20 mouse cellular contexts compared by ENCODE assay signal in genomic region chr5:75595319-75595718, GRCm38 (mm10). TPM values are rescaled to one million over a fixed set of nuclear protein-coding genes. Genes with fewer than 3 reads are reported as not detected.
"Had no signal": no experiment of that assay in that cellular context is flagged by ENCODE, and none has a peak within 500 bp of the region (broad histone marks: within the 10 kb centered on the region; RNA-seq: fewer than 3 reads in every experiment).

No protein-coding gene starts in this region.

- H3K9me3 ChIP-seq: limb, embryonic 10.5 days; limb, embryonic 13.5 days; liver, embryonic 12.5 days; liver, embryonic 15.5 days; lung, embryonic 15.5 days; megakaryocyte, embryonic 14.5 days; midbrain, embryonic 10.5 days; midbrain, embryonic 13.5 days; neural tube, embryonic 13.5 days had no signal

- H3K4me3 ChIP-seq: limb, embryonic 10.5 days; limb, embryonic 13.5 days; liver, embryonic 12.5 days; liver, embryonic 15.5 days; lung, embryonic 15.5 days; megakaryocyte, embryonic 14.5 days; midbrain, embryonic 10.5 days; midbrain, embryonic 13.5 days; myocyte; neural tube, embryonic 13.5 days had no signal

- DNase-seq: kidney, postnatal 14 days; kidney, postnatal 4 days; liver; lung, adult 18-20 months; lung, postnatal 10 days; lung, postnatal 36 days; retina, postnatal 1 day; right cerebral cortex, postnatal 25 days; thymus, adult 18-20 months; thymus, postnatal 36 days had no signal

- ATAC-seq: liver, embryonic 12.5 days; midbrain, embryonic 13.5 days had no signal

- H3K27me3 ChIP-seq: limb, embryonic 13.5 days; liver, embryonic 12.5 days; liver, embryonic 15.5 days; lung, embryonic 15.5 days; neural tube, embryonic 13.5 days had no signal

- H3K4me1 ChIP-seq: megakaryocyte, embryonic 14.5 days had no signal

- H3K36me3 ChIP-seq: limb, embryonic 10.5 days; limb, embryonic 13.5 days; liver, embryonic 12.5 days; liver, embryonic 15.5 days; lung, embryonic 15.5 days; midbrain, embryonic 10.5 days; midbrain, embryonic 13.5 days; neural tube, embryonic 13.5 days had no signal

- H3K9ac ChIP-seq: limb, embryonic 13.5 days; liver, embryonic 12.5 days; liver, embryonic 15.5 days; lung, embryonic 15.5 days; midbrain, embryonic 13.5 days; neural tube, embryonic 13.5 days had no signal

- H3K27ac ChIP-seq: limb, embryonic 10.5 days; limb, embryonic 13.5 days; liver, embryonic 12.5 days; liver, embryonic 15.5 days; lung, embryonic 15.5 days; midbrain, embryonic 10.5 days; midbrain, embryonic 13.5 days; neural tube, embryonic 13.5 days had no signal

- H3K4me2 ChIP-seq: liver, embryonic 12.5 days; liver, embryonic 15.5 days; lung, embryonic 15.5 days; midbrain, embryonic 13.5 days; neural tube, embryonic 13.5 days had no signal

RNA-seq across cellular contexts. Expression of gene Kit, which starts 20.6 kb away (rescaled TPM):
- polyA plus RNA-seq: myocyte had no signal
